Mouse (Mus musculus) mesoderm, embryonic 11.5 days (tissue): ENCODE results near the gene Pnldc1.
A peak's percentile ranks its signal among the peaks of the same experiment; 100 is the strongest.
"Not testable (repeated sequence)": the region's sequence is repeated elsewhere in the genome, so short reads cannot be mapped to it uniquely, and the experiment has no call there.

ENCODE experiments used
- DNase-seq: peaks from one replicate; pipeline ENCODE4 v3.0.0-alpha.2; 2012; ENCODE audit warnings: low read depth, low spot score

The Pnldc1 gene

GRCm38 (mm10) chr17:12909361-12910280, at the start of gene Pnldc1:
Pnldc1 (minus strand) TSS chr17:12910230.
- DNase-seq, result no peak

GRCm38 (mm10) chr17:12959377-12959776, 49.3 kb upstream of the Pnldc1 start:
- DNase-seq, result not testable (repeated sequence)

GRCm38 (mm10) chr17:12956664-12957063, 46.6 kb upstream of the Pnldc1 start:
- no peak for DNase-seq

- DNase-seq, result no peak
Observed at GRCm38 (mm10) chr17:12949669-12950068, 39.6 kb upstream of the Pnldc1 start.

GRCm38 (mm10) chr17:12942459-12943162, 32.6 kb upstream of the Pnldc1 start:
- no peak for DNase-seq

- DNase-seq, result no peak
Observed at GRCm38 (mm10) chr17:12941543-12942260, 31.7 kb upstream of the Pnldc1 start.

GRCm38 (mm10) chr17:12940151-12940805, 30.2 kb upstream of the Pnldc1 start, which contains the start of gene Acat3:
Acat3 (minus strand) TSS chr17:12940600.
- DNase-seq, result no peak

- DNase-seq, result not testable (repeated sequence)
Observed at GRCm38 (mm10) chr17:12939377-12940148, 29.5 kb upstream of the Pnldc1 start.

- DNase-seq, result no peak
Observed at GRCm38 (mm10) chr17:12938077-12938476, 28.0 kb upstream of the Pnldc1 start.

- DNase-seq, result no peak
Observed at GRCm38 (mm10) chr17:12937412-12937970, 27.5 kb upstream of the Pnldc1 start.

GRCm38 (mm10) chr17:12935719-12936118, 25.7 kb upstream of the Pnldc1 start:
- DNase-seq, result no peak

- not testable (repeated sequence) for DNase-seq
Observed at GRCm38 (mm10) chr17:12931576-12931975, 21.5 kb upstream of the Pnldc1 start.

- DNase-seq, result no peak
Observed at GRCm38 (mm10) chr17:12925703-12926180, 15.7 kb upstream of the Pnldc1 start.

- DNase-seq, result no peak
Observed at GRCm38 (mm10) chr17:12925001-12925400, 15.0 kb upstream of the Pnldc1 start.

GRCm38 (mm10) chr17:12921073-12921472, 11.0 kb upstream of the Pnldc1 start:
- no peak for DNase-seq

GRCm38 (mm10) chr17:12916588-12917380, 6.8 kb upstream of the Pnldc1 start:
- peak; percentile 41 for DNase-seq

- DNase-seq, result peak; percentile 99
Observed at GRCm38 (mm10) chr17:12915881-12916583, 6.0 kb upstream of the Pnldc1 start, which contains the start of gene Mrpl18. Mrpl18 (minus strand) TSS chr17:12916345.

- no peak for DNase-seq
Observed at GRCm38 (mm10) chr17:12915488-12915880, 5.5 kb upstream of the Pnldc1 start, which contains the start of gene Tcp1. Tcp1 (plus strand) TSS chr17:12915701.
